Mouse (Mus musculus): Measurements from ENCODE around the gene Os9. TPM values are rescaled to one million over a fixed set of nuclear protein-coding genes. Genes with fewer than 3 reads are reported as not detected.
"Not testable (repeated sequence)": the region's sequence is repeated elsewhere in the genome, so short reads cannot be mapped to it uniquely, and the experiment has no call there.

Os9 gene
- polyA plus RNA-seq, 1 experiment from 2014 or later, result 116 TPM

DNA sequence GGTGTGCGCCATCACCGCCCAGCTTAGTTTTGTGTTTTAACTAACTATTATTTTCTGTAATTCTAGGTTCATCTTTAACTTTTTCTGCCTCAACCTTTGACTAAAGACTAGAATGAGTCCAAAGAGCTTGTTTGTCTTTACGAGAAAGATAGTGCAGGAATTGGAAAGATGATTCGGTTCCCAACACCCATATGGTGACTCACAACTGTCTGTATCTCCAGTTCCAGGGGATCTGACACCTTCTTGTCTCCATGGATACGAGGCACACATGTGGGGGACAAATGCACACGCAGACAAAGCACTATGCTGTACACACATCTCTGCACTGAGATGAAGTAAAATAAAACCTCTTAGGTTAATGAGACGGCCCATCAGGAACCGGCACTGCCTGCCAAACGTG, 39.1 kb upstream of the Os9 start:
- Histone ChIP-seq H3K4me3 (ENCODE audit: low read depth, low read length) (no peak overlapping the region), H3K27me3 (replicated peaks; ENCODE audit: control insufficient read depth, insufficient read depth, low read length) (no peaks in the 10 kb centered on the region), H3K9ac (ENCODE audit: low read depth, low read length) (no peak overlapping the region), H3K4me1 (replicated peaks; ENCODE audit: control insufficient read depth, insufficient read depth, low read length) (no peaks in the 10 kb centered on the region), H3K36me3 (ENCODE audit: control insufficient read depth, insufficient read depth) (no peaks in the 10 kb centered on the region), H3K9me3 (ENCODE audit: control insufficient read depth) (no peaks in the 10 kb centered on the region), H3K4me2 (replicated peaks; ENCODE audit: low read depth) (no peak overlapping the region), H3K27ac (ENCODE audit: low read depth, low read length) (no peak overlapping the region)
- TF ChIP-seq CTCF (IDR thresholded peaks at IDR 0.05; ENCODE audit: low read depth), result no peak
- no peak for ATAC-seq
- 60% methylated on average over 9 of the region's 9 CpGs for WGBS

DNA sequence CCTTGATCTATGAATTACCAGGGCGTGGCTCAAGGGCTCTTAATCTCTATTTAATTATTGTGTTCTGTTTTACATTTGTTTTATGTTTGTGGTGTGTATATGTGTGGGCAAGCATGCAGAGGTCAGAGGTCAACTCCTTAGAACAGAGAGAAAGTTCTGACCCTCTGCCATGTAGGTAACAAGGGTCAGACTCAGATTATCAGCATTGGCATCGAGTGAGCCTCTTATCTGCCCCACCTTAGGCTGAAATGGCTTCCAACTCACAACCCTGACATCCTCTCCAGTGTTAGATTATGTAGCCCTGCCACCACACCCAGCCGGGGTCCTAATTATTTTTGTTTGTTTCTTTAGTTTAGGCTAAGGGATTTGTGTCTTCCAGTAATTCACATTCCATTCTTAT, 37.5 kb upstream of the Os9 start:
- Histone ChIP-seq H3K4me2 (replicated peaks; ENCODE audit: low read depth) (no peak overlapping the region), H3K4me1 (replicated peaks; ENCODE audit: control insufficient read depth, insufficient read depth, low read length) (no peaks in the 10 kb centered on the region), H3K4me3 (ENCODE audit: low read depth, low read length) (no peak overlapping the region), H3K27me3 (replicated peaks; ENCODE audit: control insufficient read depth, insufficient read depth, low read length) (no peaks in the 10 kb centered on the region), H3K36me3 (ENCODE audit: control insufficient read depth, insufficient read depth) (no peaks in the 10 kb centered on the region), H3K9me3 (ENCODE audit: control insufficient read depth) (no peaks in the 10 kb centered on the region), H3K27ac (ENCODE audit: low read depth, low read length) (no peak overlapping the region), H3K9ac (ENCODE audit: low read depth, low read length) (no peak overlapping the region)
- 31% methylated on average over 3 of the region's 3 CpGs for WGBS
- no peak for TF ChIP-seq CTCF (IDR thresholded peaks at IDR 0.05; ENCODE audit: low read depth)
- peak; percentile 2; the same call in 1 of the 2 replicates for ATAC-seq

GRCm38 (mm10) chr10:127156511-127156910, 35.6 kb upstream of the Os9 start:
- no peak for ATAC-seq
- Histone ChIP-seq H3K27ac (ENCODE audit: low read depth, low read length) (no peak overlapping the region), H3K4me1 (replicated peaks; ENCODE audit: control insufficient read depth, insufficient read depth, low read length) (no peaks in the 10 kb centered on the region), H3K4me2 (replicated peaks; ENCODE audit: low read depth) (no peak overlapping the region), H3K36me3 (ENCODE audit: control insufficient read depth, insufficient read depth) (no peaks in the 10 kb centered on the region), H3K9me3 (ENCODE audit: control insufficient read depth) (no peaks in the 10 kb centered on the region), H3K4me3 (ENCODE audit: low read depth, low read length) (no peak overlapping the region), H3K9ac (ENCODE audit: low read depth, low read length) (no peak overlapping the region), H3K27me3 (replicated peaks; ENCODE audit: control insufficient read depth, insufficient read depth, low read length) (no peaks in the 10 kb centered on the region)
- no peak for TF ChIP-seq CTCF (IDR thresholded peaks at IDR 0.05; ENCODE audit: low read depth)
- 53% methylated on average over 1 of the region's 1 CpGs for WGBS

DNA sequence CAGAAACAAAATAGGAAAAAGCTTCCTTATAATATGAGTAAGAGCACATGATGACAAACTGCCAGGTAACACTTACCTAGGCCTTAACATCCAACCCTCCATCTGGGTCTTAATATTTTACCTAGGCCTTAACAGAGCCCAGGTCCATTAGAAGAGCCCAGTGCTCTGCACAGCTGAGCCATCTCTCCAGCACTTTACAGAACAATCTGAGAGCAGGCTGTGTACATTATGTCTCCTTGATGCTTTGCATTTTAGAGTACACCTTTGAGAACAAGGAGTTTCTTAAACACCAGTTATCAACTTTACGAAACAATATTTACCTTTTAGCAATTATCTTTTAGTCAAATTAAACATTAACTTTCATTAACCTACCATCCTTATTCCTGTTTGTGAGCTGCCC, 35.2 kb upstream of the Os9 start:
- Histone ChIP-seq H3K27ac (ENCODE audit: low read depth, low read length) (no peak overlapping the region), H3K9ac (ENCODE audit: low read depth, low read length) (no peak overlapping the region), H3K4me1 (replicated peaks; ENCODE audit: control insufficient read depth, insufficient read depth, low read length) (no peaks in the 10 kb centered on the region), H3K9me3 (ENCODE audit: control insufficient read depth) (no peaks in the 10 kb centered on the region), H3K36me3 (ENCODE audit: control insufficient read depth, insufficient read depth) (no peaks in the 10 kb centered on the region), H3K27me3 (replicated peaks; ENCODE audit: control insufficient read depth, insufficient read depth, low read length) (no peaks in the 10 kb centered on the region), H3K4me3 (ENCODE audit: low read depth, low read length) (no peak overlapping the region), H3K4me2 (replicated peaks; ENCODE audit: low read depth) (no peak overlapping the region)
- 0 out of 2 replicates have a peak, but pooled peaks have one; percentile 20 for ATAC-seq
- no peak for TF ChIP-seq CTCF (IDR thresholded peaks at IDR 0.05; ENCODE audit: low read depth)
- 39% methylated on average over 1 of the region's 1 CpGs for WGBS

GRCm38 (mm10) chr10:127154652-127155051, 33.7 kb upstream of the Os9 start:
- no peaks in the 10 kb centered on the region for H3K36me3 ChIP-seq (ENCODE audit: control insufficient read depth, insufficient read depth)
- H3K4me2 ChIP-seq (replicated peaks; ENCODE audit: low read depth), result no peak overlapping the region
- WGBS, result 65% methylated on average over 5 of the region's 5 CpGs
- no peak overlapping the region for H3K27ac ChIP-seq (ENCODE audit: low read depth, low read length)
- H3K9ac ChIP-seq (ENCODE audit: low read depth, low read length), result no peak overlapping the region
- no peaks in the 10 kb centered on the region for H3K4me1 ChIP-seq (replicated peaks; ENCODE audit: control insufficient read depth, insufficient read depth, low read length)
- no peak for ATAC-seq
- no peak for TF ChIP-seq CTCF (IDR thresholded peaks at IDR 0.05; ENCODE audit: low read depth)
- H3K4me3 ChIP-seq (ENCODE audit: low read depth, low read length), result no peak overlapping the region
- no peaks in the 10 kb centered on the region for H3K27me3 ChIP-seq (replicated peaks; ENCODE audit: control insufficient read depth, insufficient read depth, low read length)
- no peaks in the 10 kb centered on the region for H3K9me3 ChIP-seq (ENCODE audit: control insufficient read depth)

DNA sequence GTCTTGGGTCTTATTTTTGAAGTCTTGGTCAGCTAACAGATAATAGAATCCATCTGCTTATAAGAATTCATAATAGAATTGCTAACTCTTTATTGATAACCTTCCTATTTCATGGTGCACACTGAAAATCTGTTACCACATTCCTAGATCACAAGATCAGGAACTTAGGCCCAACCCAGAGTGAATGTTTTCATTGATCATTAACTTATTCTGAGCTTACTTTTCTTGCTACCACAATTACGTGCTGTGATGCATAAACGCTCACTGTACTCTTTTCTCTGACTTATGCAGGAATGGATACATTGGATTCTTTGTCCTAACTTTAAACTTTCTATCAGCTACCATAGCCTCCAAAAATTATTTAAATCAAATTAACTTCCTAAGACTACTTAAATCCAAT, 33.3 kb upstream of the Os9 start:
- Histone ChIP-seq H3K9me3 (ENCODE audit: control insufficient read depth) (no peaks in the 10 kb centered on the region), H3K4me1 (replicated peaks; ENCODE audit: control insufficient read depth, insufficient read depth, low read length) (no peaks in the 10 kb centered on the region), H3K36me3 (ENCODE audit: control insufficient read depth, insufficient read depth) (no peaks in the 10 kb centered on the region), H3K9ac (ENCODE audit: low read depth, low read length) (no peak overlapping the region), H3K27ac (ENCODE audit: low read depth, low read length) (no peak overlapping the region), H3K4me2 (replicated peaks; ENCODE audit: low read depth) (no peak overlapping the region), H3K4me3 (ENCODE audit: low read depth, low read length) (no peak overlapping the region), H3K27me3 (replicated peaks; ENCODE audit: control insufficient read depth, insufficient read depth, low read length) (no peaks in the 10 kb centered on the region)
- no peak for TF ChIP-seq CTCF (IDR thresholded peaks at IDR 0.05; ENCODE audit: low read depth)
- 37% methylated on average over 2 of the region's 2 CpGs for WGBS
- peak; percentile 28; the same call in 1 of the 2 replicates for ATAC-seq

- no peaks in the 10 kb centered on the region for H3K27me3 ChIP-seq (replicated peaks; ENCODE audit: control insufficient read depth, insufficient read depth, low read length)
- no peak overlapping the region for H3K27ac ChIP-seq (ENCODE audit: low read depth, low read length)
- H3K9ac ChIP-seq (ENCODE audit: low read depth, low read length), result no peak overlapping the region
- no peaks in the 10 kb centered on the region for H3K4me1 ChIP-seq (replicated peaks; ENCODE audit: control insufficient read depth, insufficient read depth, low read length)
- no peak overlapping the region for H3K4me2 ChIP-seq (replicated peaks; ENCODE audit: low read depth)
- H3K36me3 ChIP-seq (ENCODE audit: control insufficient read depth, insufficient read depth), result no peaks in the 10 kb centered on the region
- H3K9me3 ChIP-seq (ENCODE audit: control insufficient read depth), result no peaks in the 10 kb centered on the region
- WGBS, result 92% methylated on average over 7 of the region's 7 CpGs
- H3K4me3 ChIP-seq (ENCODE audit: low read depth, low read length), result no peak overlapping the region
- no peak for TF ChIP-seq CTCF (IDR thresholded peaks at IDR 0.05; ENCODE audit: low read depth)
- ATAC-seq, result no peak
Measured at GRCm38 (mm10) chr10:127153323-127153722, 32.4 kb upstream of the Os9 start.

- H3K4me3 ChIP-seq (ENCODE audit: low read depth, low read length); ATAC-seq; H3K9me3 ChIP-seq (ENCODE audit: control insufficient read depth); H3K27ac ChIP-seq (ENCODE audit: low read depth, low read length); H3K4me1 ChIP-seq (replicated peaks; ENCODE audit: control insufficient read depth, insufficient read depth, low read length); H3K9ac ChIP-seq (ENCODE audit: low read depth, low read length); H3K36me3 ChIP-seq (ENCODE audit: control insufficient read depth, insufficient read depth); H3K27me3 ChIP-seq (replicated peaks; ENCODE audit: control insufficient read depth, insufficient read depth, low read length); H3K4me2 ChIP-seq (replicated peaks; ENCODE audit: low read depth): not testable (repeated sequence)
- WGBS, result 78% methylated on average over 10 of the region's 10 CpGs
Measured at GRCm38 (mm10) chr10:127152556-127152955, 31.6 kb upstream of the Os9 start.

- H3K4me3 ChIP-seq (ENCODE audit: low read depth, low read length); H3K9ac ChIP-seq (ENCODE audit: low read depth, low read length); H3K27me3 ChIP-seq (replicated peaks; ENCODE audit: control insufficient read depth, insufficient read depth, low read length); H3K27ac ChIP-seq (ENCODE audit: low read depth, low read length); H3K36me3 ChIP-seq (ENCODE audit: control insufficient read depth, insufficient read depth); ATAC-seq; H3K4me2 ChIP-seq (replicated peaks; ENCODE audit: low read depth); H3K9me3 ChIP-seq (ENCODE audit: control insufficient read depth); H3K4me1 ChIP-seq (replicated peaks; ENCODE audit: control insufficient read depth, insufficient read depth, low read length): not testable (repeated sequence)
- WGBS, result 73% methylated on average over 3 of the region's 3 CpGs
Measured at GRCm38 (mm10) chr10:127151233-127151632, 30.3 kb upstream of the Os9 start.

All from intestine, postnatal 0 days (tissue).